Mouse (Mus musculus): ENCODE measurements around the gene Ano2.

The Ano2 gene

GRCm38 (mm10) chr6:126057706-126058105 is 367.5 kb downstream of the Ano2 start:
- DNase-seq (ENCODE audit: low spot score), result no peak

GRCm38 (mm10) chr6:126080531-126080930 is 390.3 kb downstream of the Ano2 start:
- no peak for DNase-seq (ENCODE audit: low spot score)

GRCm38 (mm10) chr6:126086321-126086950 is 396.2 kb downstream of the Ano2 start:
- DNase-seq (ENCODE audit: low spot score), result no peak

GRCm38 (mm10) chr6:126088489-126089265 is 398.5 kb downstream of the Ano2 start:
- no peak for DNase-seq (ENCODE audit: low spot score)

Data from retina, embryonic 14.5 days (tissue).